Mouse (Mus musculus) spleen, adult 2 months (tissue): ENCODE data around the gene Napa. TPM values are rescaled to one million over a fixed set of nuclear protein-coding genes. Genes with fewer than 3 reads are reported as not detected.

ENCODE experiments used
- DNase-seq, 2 experiments: peaks; one replicate each; pipeline versions ENCODE4 v3.0.0 to v3.0.0-alpha.2; 2012 to 2021; ENCODE audit warnings: low spot score in 2 of 2, low read depth in 1 of 2
- H3K27ac ChIP-seq: fragments of 200-500 bp; 2 replicates; pipeline ENCODE4 v1.5.1; 2012; ENCODE audit warnings: low read length, inconsistent platforms; ENCODE audit not compliant: insufficient read depth
- H3K27me3 ChIP-seq: fragments of 200-500 bp; 2 replicates; pipeline ENCODE4 v1.6.1; 2012; ENCODE audit warnings: mild to moderate bottlenecking, moderate library complexity, low read length, inconsistent platforms; ENCODE audit not compliant: control insufficient read depth, insufficient read depth
- H3K36me3 ChIP-seq: fragments of 200-500 bp; 2 replicates; pipeline ENCODE4 v1.6.1; 2012; ENCODE audit warnings: mild to moderate bottlenecking, low read length, inconsistent platforms; ENCODE audit not compliant: control insufficient read depth, insufficient read depth
- H3K4me1 ChIP-seq: fragments of 200-500 bp; 2 replicates; pipeline ENCODE4 v1.6.1; 2011; ENCODE audit warnings: inconsistent platforms; ENCODE audit not compliant: control insufficient read depth, insufficient read depth, insufficient read length
- H3K4me3 ChIP-seq: fragments of 200-500 bp; 2 replicates; pipeline ENCODE4 v1.5.1; 2011; ENCODE audit warnings: mild to moderate bottlenecking, inconsistent platforms; ENCODE audit not compliant: insufficient read depth, insufficient read length; ENCODE audit errors: extremely low read depth
- CTCF ChIP-seq: fragments of 200-500 bp; IDR thresholded peaks from 2 replicates; pipeline ENCODE4 v1.5.1; 2011; ENCODE audit warnings: mild to moderate bottlenecking, inconsistent platforms; ENCODE audit not compliant: insufficient read depth, insufficient read length, insufficient replicate concordance; ENCODE audit errors: extremely low read depth
- POLR2A ChIP-seq: fragments of 200-500 bp; IDR thresholded peaks from 2 replicates; pipeline ENCODE4 v1.6.1; 2011; ENCODE audit warnings: low read depth, low read length, inconsistent platforms
- WGBS: fragments of 180-500 bp; shearing (Covaris S2); methylation state at CpG from one replicate; pipeline ENCODE4 v1.1.7; 2018; 5-methylcytosine and 5-hydroxymethylcytosine counted together
- polyA plus RNA-seq: library from polyadenylated mRNA; depleted of rRNA; stranded (reverse); fragments of >200 nt; gene quantifications from 2 replicates; pipeline ENCODE4 v1.2.3, GENCODE M21; 2012; rRNA removed

Gene Napa
- polyA plus RNA-seq, 1 experiment, result 150 TPM

DNA sequence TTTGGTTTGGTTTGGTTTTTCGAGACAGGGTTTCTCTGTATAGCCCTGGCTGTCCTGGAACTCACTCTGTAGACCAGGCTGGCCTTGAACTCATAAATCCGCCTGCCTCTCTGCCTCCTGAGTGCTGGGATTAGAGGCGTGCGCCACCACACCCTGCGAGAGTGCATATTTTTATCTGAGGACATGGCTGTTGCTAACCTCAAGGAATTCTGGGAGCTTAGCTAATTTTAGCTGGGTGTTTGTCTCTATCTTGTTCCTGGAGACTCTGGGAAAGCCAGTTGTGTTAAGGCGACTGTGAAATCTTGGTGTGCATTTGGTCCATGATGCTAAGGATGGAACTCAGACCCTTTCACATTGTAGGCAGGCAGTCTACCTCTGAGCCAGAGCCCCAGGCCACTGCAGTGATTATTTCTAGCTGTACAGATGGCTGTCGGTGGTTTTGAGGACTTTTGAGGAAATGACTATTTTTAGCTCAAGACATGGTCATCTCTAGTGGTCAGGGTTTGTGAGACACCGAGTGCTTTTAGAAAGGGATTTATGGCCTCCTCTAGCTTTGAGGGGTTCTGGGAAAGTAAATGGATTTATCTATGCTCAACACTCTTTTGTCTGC lies 58.0 kb downstream of the Napa start:
- Histone ChIP-seq H3K4me1 (peaks cover 4% of the 10 kb centered on the region; the same call in 1 of the 2 replicates), H3K27ac (no peak overlapping the region), H3K4me3 (no peak overlapping the region), H3K27me3 (peaks cover 6% of the 10 kb centered on the region), H3K36me3 (no peaks in the 10 kb centered on the region)
- TF ChIP-seq POLR2A, result no peak
- TF ChIP-seq CTCF, result no peak
- DNase-seq, result no peak
- WGBS, result 48% methylated on average over 8 of the region's 8 CpGs

GRCm38 (mm10) chr7:16158735-16159134 lies 60.5 kb downstream of the Napa start:
- WGBS, result 19% methylated on average over 39 of the region's 39 CpGs
- Histone ChIP-seq H3K27me3 (peaks cover 6% of the 10 kb centered on the region), H3K4me1 (peaks cover 4% of the 10 kb centered on the region; the same call in 1 of the 2 replicates), H3K27ac (no peak overlapping the region), H3K4me3 (no peak overlapping the region), H3K36me3 (no peaks in the 10 kb centered on the region)
- TF ChIP-seq POLR2A, result no peak
- no peak for TF ChIP-seq CTCF
- no peak for DNase-seq

GRCm38 (mm10) chr7:16160702-16161101 lies 62.4 kb downstream of the Napa start:
- no peak for DNase-seq
- Histone ChIP-seq H3K27ac (no peak overlapping the region), H3K27me3 (peaks cover 6% of the 10 kb centered on the region), H3K4me3 (no peak overlapping the region), H3K36me3 (no peaks in the 10 kb centered on the region), H3K4me1 (peaks cover 4% of the 10 kb centered on the region; the same call in 1 of the 2 replicates)
- WGBS, result 62% methylated on average over 3 of the region's 3 CpGs
- TF ChIP-seq POLR2A (no peak), CTCF (no peak)

GRCm38 (mm10) chr7:16161302-16161701 lies 63.0 kb downstream of the Napa start:
- TF ChIP-seq CTCF (no peak), POLR2A (no peak)
- 92% methylated on average over 9 of the region's 9 CpGs for WGBS
- Histone ChIP-seq H3K4me1 (peaks cover 4% of the 10 kb centered on the region; the same call in 1 of the 2 replicates), H3K36me3 (no peaks in the 10 kb centered on the region), H3K4me3 (no peak overlapping the region), H3K27ac (no peak overlapping the region), H3K27me3 (peaks cover 6% of the 10 kb centered on the region)
- no peak for DNase-seq

DNA sequence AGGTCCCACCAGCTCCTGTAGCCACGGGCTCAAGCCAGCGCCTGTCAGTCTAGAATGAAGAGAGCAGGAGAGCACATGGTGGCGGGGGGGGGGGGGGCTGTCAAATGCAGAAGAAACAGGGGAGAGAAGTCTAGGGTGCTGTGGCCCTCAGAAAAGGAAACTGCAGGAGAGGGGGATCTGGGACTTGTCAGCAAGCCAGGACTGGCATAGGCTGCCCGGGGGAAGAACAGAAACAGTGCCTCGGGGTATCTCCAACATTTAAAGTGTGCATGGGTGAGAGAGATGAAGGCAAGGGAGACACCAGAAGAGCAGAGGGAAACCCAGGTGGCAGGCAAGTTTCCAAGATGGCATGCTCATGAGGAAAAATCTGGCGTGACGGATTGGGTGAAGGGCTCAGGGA lies 63.8 kb downstream of the Napa start:
- Histone ChIP-seq H3K27me3 (peaks cover 6% of the 10 kb centered on the region), H3K27ac (no peak overlapping the region), H3K36me3 (no peaks in the 10 kb centered on the region), H3K4me3 (no peak overlapping the region), H3K4me1 (peaks cover 4% of the 10 kb centered on the region; the same call in 1 of the 2 replicates)
- WGBS, result 74% methylated on average over 7 of the region's 7 CpGs
- TF ChIP-seq POLR2A, result no peak
- no peak for TF ChIP-seq CTCF
- DNase-seq, result no peak

Other genes starting within 250 kb of the Napa start
- not detected in 2 replicates for gene Crx, start 218.5 kb upstream of the Napa start, polyA plus RNA-seq
- gene Crxos, start 215.8 kb upstream of the Napa start, polyA plus RNA-seq, result not detected in 2 replicates
- gene Selenow, start 176.1 kb upstream of the Napa start, polyA plus RNA-seq, result 210 and 358 TPM in 2 replicates
- 147 and 203 TPM in 2 replicates for gene Nop53, start 152.4 kb upstream of the Napa start, polyA plus RNA-seq
- 17.2 and 19.5 TPM in 2 replicates for gene Ehd2, start 130.9 kb upstream of the Napa start, polyA plus RNA-seq
- 40.4 and 50.6 TPM in 2 replicates for gene Bicra, start 50.5 kb upstream of the Napa start, polyA plus RNA-seq
- gene Zfp541, start 36.6 kb upstream of the Napa start, polyA plus RNA-seq, result 0.02 and 0.05 TPM in 2 replicates
- gene Kptn, start 21.4 kb downstream of the Napa start, polyA plus RNA-seq, result 23.2 and 25.8 TPM in 2 replicates
- 1.2 and 2.5 TPM in 2 replicates for gene Slc8a2, start 31.4 kb downstream of the Napa start, polyA plus RNA-seq
- gene Meis3, start 76.6 kb downstream of the Napa start, polyA plus RNA-seq, result 21.9 and 28.7 TPM in 2 replicates
- gene Dhx34, start 123.6 kb downstream of the Napa start, polyA plus RNA-seq, result 49.3 and 63.1 TPM in 2 replicates
- 1.8 and 4.0 TPM in 2 replicates for gene C5ar2, start 145.7 kb downstream of the Napa start, polyA plus RNA-seq
- 7.5 and 11.0 TPM in 2 replicates for gene C5ar1, start 161.1 kb downstream of the Napa start, polyA plus RNA-seq
- 33.7 and 53.6 TPM in 2 replicates for gene Inafm1, start 175.2 kb downstream of the Napa start, polyA plus RNA-seq
- 32.4 and 33.3 TPM in 2 replicates for gene Ccdc9, start 188.3 kb downstream of the Napa start, polyA plus RNA-seq
- gene Bbc3, start 209.9 kb downstream of the Napa start, polyA plus RNA-seq, result 22.9 and 45.7 TPM in 2 replicates